Mouse (Mus musculus) midbrain, embryonic 11.5 days (tissue): ENCODE measurements around the gene BC049715. TPM values are rescaled to one million over a fixed set of nuclear protein-coding genes. Genes with fewer than 3 reads are reported as not detected.

Experiments
- ATAC-seq: fragments of 200-750 bp; cut with Nextera tagmentation; 2 replicates; pipeline ENCODE4 v1.8.0; 2017; ENCODE audit warnings: moderate TSS enrichment, moderate library complexity; ENCODE audit not compliant: low FRiP score
- DNase-seq: peaks from one replicate; pipeline ENCODE4 v3.0.0; 2015; ENCODE audit warnings: low spot score; ENCODE audit errors: missing footprints
- H3K27ac ChIP-seq: fragments of 300-500 bp; sonication (generic); 2 replicates; pipeline ENCODE4 v1.5.1; 2014; ENCODE audit warnings: low read depth, low read length
- H3K27me3 ChIP-seq: fragments of 300-500 bp; sonication (generic); 2 replicates; pipeline ENCODE4 v1.6.1; 2014; ENCODE audit warnings: mild to moderate bottlenecking, low read length, moderate library complexity, mixed read lengths; ENCODE audit not compliant: control insufficient read depth, insufficient read depth
- H3K36me3 ChIP-seq: fragments of 300-500 bp; sonication (generic); 2 replicates; pipeline ENCODE4 v1.6.1; 2014; ENCODE audit warnings: mild to moderate bottlenecking, low read length, moderate library complexity, mixed read lengths; ENCODE audit not compliant: control insufficient read depth, insufficient read depth
- H3K4me1 ChIP-seq: fragments of 300-500 bp; sonication (generic); 2 replicates; pipeline ENCODE4 v1.6.1; 2014; ENCODE audit warnings: low read length; ENCODE audit not compliant: control insufficient read depth, insufficient read depth
- H3K4me2 ChIP-seq: fragments of 300-500 bp; sonication (generic); 2 replicates; pipeline ENCODE4 v1.6.1; 2014; ENCODE audit warnings: mild to moderate bottlenecking, moderate library complexity
- H3K4me3 ChIP-seq: fragments of 300-500 bp; sonication (generic); 2 replicates; pipeline ENCODE4 v1.5.1; 2014; ENCODE audit warnings: low read depth, low read length
- H3K9ac ChIP-seq: fragments of 300-500 bp; sonication (generic); 2 replicates; pipeline ENCODE4 v1.6.1; 2014; ENCODE audit warnings: low read length
- H3K9me3 ChIP-seq: fragments of 300-500 bp; sonication (generic); 2 replicates; pipeline ENCODE4 v1.6.1; 2016; ENCODE audit warnings: low read length; ENCODE audit not compliant: control insufficient read depth
- WGBS: fragments of 180-500 bp; shearing (Covaris S2); extraction: QIAGEN DNeasy Blood & Tissue Kit; methylation state at CpG from one replicate; pipeline ENCODE4 v1.1.7; 2014; 5-methylcytosine and 5-hydroxymethylcytosine counted together
- polyA plus RNA-seq: library from polyadenylated mRNA; unstranded; fragments of >200 nt; fragmentation: Nextera tagmentation; extraction: Ambion mirVana; gene quantifications from 2 replicates; pipeline ENCODE4 v1.2.1, GENCODE M21; 2014

BC049715 gene
- polyA plus RNA-seq, 1 experiment from 2014 or later = 1.2 TPM

DNA sequence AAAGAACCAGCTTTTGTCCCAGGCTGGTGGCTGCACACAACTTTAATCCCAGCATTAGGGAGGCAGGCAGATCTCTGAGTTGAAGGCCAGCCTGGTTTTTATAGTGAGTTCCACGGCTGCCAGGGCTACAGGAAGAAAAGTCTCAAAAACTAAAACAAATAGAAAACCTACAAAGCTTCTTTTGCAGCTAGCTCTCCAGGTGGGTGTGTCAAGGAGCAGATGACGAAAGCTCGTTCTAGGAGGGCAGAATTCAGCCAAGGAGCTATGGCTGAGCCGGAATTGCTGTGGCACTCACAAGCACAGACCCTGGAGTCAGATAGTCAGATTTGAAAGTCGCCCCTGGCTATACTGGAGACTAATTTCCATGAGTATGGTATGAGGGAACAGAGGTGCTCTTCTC is 20.6 kb upstream of the BC049715 start:
- no peaks in the 10 kb centered on the region for H3K36me3 ChIP-seq
- WGBS = 63% methylated on average over 5 of the region's 5 CpGs
- ATAC-seq = no peak
- no peaks in the 10 kb centered on the region for H3K9me3 ChIP-seq
- peaks cover 13% of the 10 kb centered on the region for H3K4me1 ChIP-seq
- no peak overlapping the region for H3K4me2 ChIP-seq
- no peak overlapping the region for H3K27ac ChIP-seq
- no peak overlapping the region; the same call in 1 of the 2 replicates for H3K9ac ChIP-seq
- no peaks in the 10 kb centered on the region for H3K27me3 ChIP-seq
- no peak for DNase-seq
- no peak overlapping the region for H3K4me3 ChIP-seq

DNA sequence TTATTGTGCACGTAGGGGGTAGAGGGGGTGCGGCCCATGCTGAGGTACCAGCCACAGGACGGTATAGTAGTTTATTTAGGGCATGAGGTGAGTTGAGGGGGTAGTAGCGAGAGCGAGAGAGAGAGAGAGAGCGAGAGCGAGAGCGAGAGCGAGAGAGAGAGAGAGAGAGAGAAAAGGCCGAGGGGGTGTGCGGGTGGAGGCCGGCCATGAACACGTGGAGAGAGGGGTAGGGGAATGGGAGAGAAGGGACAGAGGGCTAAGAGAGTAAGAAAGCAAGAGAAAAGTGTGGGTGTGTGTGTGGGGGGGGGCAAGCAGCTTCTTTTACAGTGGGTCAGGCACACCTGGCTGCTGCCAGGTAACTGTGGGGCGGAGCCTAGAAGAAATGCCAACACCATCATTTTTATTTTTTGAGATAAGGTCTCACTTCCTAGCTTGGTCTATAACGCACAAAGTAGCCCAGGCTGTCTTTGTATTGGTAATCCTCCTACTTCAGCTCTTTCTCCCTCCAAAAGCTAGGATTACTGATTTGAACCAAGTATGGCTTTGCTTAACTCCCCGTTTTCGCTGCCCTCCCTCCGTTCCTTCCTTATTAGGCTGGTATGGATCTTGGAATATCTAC is 19.9 kb upstream of the BC049715 start:
- Histone ChIP-seq H3K9ac (peak overlapping the region; percentile 47), H3K4me1 (peaks cover 13% of the 10 kb centered on the region), H3K9me3 (no peaks in the 10 kb centered on the region), H3K4me3 (peak overlapping the region; percentile 77), H3K27me3 (no peaks in the 10 kb centered on the region), H3K4me2 (peak overlapping the region; percentile 88), H3K27ac (0 out of 2 replicates have a peak overlapping the region, but pooled peaks have one; percentile 30), H3K36me3 (no peaks in the 10 kb centered on the region)
- 31% methylated on average over 18 of the region's 18 CpGs for WGBS
- peak; percentile 3 for ATAC-seq
- peak; percentile 82 for DNase-seq

DNA sequence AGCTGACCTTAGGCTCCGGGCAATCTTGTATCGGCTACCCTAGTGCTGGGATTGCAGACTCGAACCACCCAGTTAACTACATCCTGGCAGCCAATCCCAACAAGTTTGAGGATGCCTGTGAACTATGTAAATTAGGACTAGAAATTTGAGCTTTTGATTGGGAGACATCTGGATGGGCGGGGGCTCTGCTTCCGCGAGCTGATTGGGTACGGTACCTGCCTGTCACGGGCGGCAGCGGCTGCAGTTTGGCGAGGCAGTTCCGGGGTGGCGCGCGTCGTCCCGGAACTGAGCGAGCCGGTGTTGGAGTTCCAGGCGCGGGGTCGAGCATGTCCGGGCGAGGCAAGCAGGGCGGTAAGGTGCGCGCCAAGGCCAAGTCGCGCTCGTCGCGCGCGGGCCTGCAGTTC is 19.4 kb upstream of the BC049715 start, which contains the start of gene H2afj:
H2afj (plus strand) TSS at position 231 of the 404 bp plus-strand sequence.
- no peaks in the 10 kb centered on the region for H3K9me3 ChIP-seq
- peak within 1 kb of the TSS; percentile 70 for H3K9ac ChIP-seq
- DNase-seq = peak; percentile 99
- H3K4me1 ChIP-seq = peaks cover 12% of the 10 kb centered on the region
- peak; percentile 88 for ATAC-seq
- H3K4me3 ChIP-seq = peak within 1 kb of the TSS; percentile 77
- no peaks in the 10 kb centered on the region for H3K27me3 ChIP-seq
- no peaks in the 10 kb centered on the region for H3K36me3 ChIP-seq
- 0 out of 2 replicates have a peak within 1 kb of the TSS, but pooled peaks have one; percentile 30 for H3K27ac ChIP-seq
- under 1% methylated on average over 34 of the region's 34 CpGs for WGBS
- H3K4me2 ChIP-seq = peak within 1 kb of the TSS; percentile 88

DNA sequence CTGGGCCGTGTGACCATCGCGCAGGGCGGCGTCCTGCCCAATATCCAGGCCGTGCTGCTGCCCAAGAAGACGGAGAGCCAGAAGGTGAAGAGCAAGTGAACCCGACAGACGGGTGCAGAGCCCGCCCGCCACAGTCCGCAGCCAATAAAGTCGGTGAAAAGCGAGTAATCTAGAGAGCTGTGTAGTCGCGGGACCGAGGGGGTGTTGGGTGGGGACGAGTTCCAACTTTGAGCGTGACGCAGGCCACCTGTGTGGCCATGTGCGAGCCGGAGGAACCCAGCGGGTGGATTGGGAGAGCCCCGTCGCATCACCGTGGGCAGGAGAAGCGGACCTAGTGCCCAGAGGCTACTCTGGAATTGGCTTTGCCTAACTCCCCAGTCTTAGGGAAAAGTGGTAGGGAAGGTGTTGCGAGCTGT is 18.8 kb upstream of the BC049715 start:
- H3K36me3 ChIP-seq = no peaks in the 10 kb centered on the region
- no peaks in the 10 kb centered on the region for H3K9me3 ChIP-seq
- H3K4me1 ChIP-seq = peaks cover 7% of the 10 kb centered on the region
- peak overlapping the region; percentile 77 for H3K4me3 ChIP-seq
- ATAC-seq (peak; percentile 12), DNase-seq (peak; percentile 88)
- H3K4me2 ChIP-seq = peak overlapping the region; percentile 88
- WGBS = 2% methylated on average over 28 of the region's 28 CpGs
- no peak overlapping the region for H3K27ac ChIP-seq
- no peaks in the 10 kb centered on the region for H3K27me3 ChIP-seq
- H3K9ac ChIP-seq = peak overlapping the region; percentile 70

DNA sequence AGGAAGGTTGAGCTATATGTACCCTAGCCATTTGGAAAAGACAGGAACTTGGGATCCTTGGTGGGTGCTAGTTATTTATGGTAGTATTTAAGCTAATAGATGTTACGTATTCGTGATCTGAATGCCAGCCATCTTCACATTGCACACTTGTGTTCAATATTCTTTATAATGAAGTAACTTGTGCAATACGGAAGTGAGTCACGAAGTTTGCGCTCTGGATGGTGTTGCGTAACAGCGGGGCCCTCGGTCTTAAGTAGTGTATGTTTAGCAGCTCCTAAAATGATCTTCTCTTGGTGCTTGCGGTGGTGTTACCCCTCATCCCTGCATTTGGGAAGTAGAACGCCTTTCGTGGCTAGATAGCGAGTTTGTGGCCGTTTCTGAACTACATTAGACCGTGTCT is 18.3 kb upstream of the BC049715 start:
- Histone ChIP-seq H3K4me2 (peak overlapping the region; percentile 88), H3K27ac (no peak overlapping the region), H3K4me1 (peaks cover 7% of the 10 kb centered on the region), H3K27me3 (no peaks in the 10 kb centered on the region), H3K9ac (peak overlapping the region; percentile 70; the same call in 1 of the 2 replicates), H3K36me3 (peaks cover 2% of the 10 kb centered on the region; the same call in 1 of the 2 replicates), H3K9me3 (no peaks in the 10 kb centered on the region), H3K4me3 (peak overlapping the region; percentile 77)
- DNase-seq (no peak), ATAC-seq (no peak)
- 43% methylated on average over 14 of the region's 14 CpGs for WGBS

DNA sequence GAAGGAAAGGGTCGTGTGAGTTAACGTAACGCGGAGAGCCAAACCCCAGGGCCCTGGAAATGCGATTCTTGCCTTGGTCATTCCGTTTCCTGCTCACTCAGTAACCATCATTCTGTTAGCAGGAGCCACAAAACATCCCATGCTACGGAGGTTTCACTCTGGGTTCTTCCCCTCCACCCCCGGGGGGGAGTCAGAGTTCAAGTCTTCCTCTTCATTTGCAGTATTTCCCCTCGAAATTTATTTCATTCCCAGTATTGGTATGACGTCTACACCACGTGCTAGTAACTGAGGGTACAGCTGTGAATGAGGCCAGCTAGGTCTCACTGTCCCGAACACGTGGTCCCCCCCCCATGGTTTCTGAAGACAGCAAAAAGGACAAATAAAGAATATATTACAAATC is 17.8 kb upstream of the BC049715 start:
- Histone ChIP-seq H3K9me3 (no peaks in the 10 kb centered on the region), H3K4me1 (peaks cover 7% of the 10 kb centered on the region), H3K36me3 (peaks cover 7% of the 10 kb centered on the region), H3K27me3 (no peaks in the 10 kb centered on the region), H3K4me3 (no peak overlapping the region), H3K9ac (no peak overlapping the region), H3K27ac (no peak overlapping the region), H3K4me2 (peak overlapping the region; percentile 88; the same call in 1 of the 2 replicates)
- 80% methylated on average over 13 of the region's 13 CpGs for WGBS
- DNase-seq = no peak
- no peak for ATAC-seq

DNA sequence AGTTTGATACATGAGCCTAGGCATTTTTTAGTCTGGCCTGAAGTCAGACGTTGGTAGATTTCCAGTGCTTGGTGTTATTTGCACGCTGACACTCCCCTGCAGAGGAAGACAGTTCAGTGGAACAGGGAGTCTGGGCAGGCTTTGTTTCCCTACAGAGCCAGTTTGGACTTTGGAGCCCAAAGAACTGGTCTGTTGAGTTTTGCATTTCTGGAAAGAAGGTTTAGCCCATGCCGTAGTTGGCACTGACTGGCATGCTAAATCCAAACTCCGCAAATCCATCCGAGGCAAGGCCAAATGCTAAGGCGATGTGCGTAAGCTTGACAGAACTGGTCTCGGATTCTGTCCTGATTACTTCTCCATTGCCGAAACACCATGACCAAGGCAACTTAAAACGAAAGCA is 16.2 kb upstream of the BC049715 start:
- Histone ChIP-seq H3K27me3 (no peaks in the 10 kb centered on the region), H3K9ac (no peak overlapping the region), H3K9me3 (no peaks in the 10 kb centered on the region), H3K36me3 (peaks cover 17% of the 10 kb centered on the region), H3K4me3 (no peak overlapping the region), H3K4me1 (peaks cover 7% of the 10 kb centered on the region), H3K4me2 (no peak overlapping the region), H3K27ac (no peak overlapping the region)
- ATAC-seq (no peak), DNase-seq (no peak)
- WGBS = 87% methylated on average over 10 of the region's 10 CpGs

DNA sequence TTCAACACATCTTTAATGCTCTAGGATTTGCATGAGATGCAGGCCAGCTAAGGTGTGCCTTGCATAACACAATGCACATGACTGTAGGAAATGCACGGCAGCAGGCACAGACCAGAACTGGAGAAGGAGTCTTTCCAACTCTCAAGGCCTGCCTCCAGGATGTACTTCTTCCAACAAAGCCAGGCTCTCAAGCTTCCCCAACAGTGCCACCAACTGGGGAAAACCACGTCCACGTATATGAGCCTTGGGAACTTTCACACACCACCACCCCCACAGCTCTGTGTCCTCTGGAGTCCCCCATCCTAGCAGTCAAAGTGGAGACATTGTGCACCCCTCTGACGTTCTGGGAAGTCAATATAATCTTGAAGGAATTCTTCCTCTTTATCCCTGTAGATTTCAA is 14.3 kb upstream of the BC049715 start:
- Histone ChIP-seq H3K9me3 (no peaks in the 10 kb centered on the region), H3K27me3 (no peaks in the 10 kb centered on the region), H3K4me3 (no peak overlapping the region), H3K4me2 (no peak overlapping the region), H3K9ac (no peak overlapping the region), H3K36me3 (peaks cover 30% of the 10 kb centered on the region), H3K4me1 (peaks cover 7% of the 10 kb centered on the region), H3K27ac (no peak overlapping the region)
- WGBS = 53% methylated on average over 4 of the region's 4 CpGs
- no peak for ATAC-seq
- DNase-seq = no peak

DNA sequence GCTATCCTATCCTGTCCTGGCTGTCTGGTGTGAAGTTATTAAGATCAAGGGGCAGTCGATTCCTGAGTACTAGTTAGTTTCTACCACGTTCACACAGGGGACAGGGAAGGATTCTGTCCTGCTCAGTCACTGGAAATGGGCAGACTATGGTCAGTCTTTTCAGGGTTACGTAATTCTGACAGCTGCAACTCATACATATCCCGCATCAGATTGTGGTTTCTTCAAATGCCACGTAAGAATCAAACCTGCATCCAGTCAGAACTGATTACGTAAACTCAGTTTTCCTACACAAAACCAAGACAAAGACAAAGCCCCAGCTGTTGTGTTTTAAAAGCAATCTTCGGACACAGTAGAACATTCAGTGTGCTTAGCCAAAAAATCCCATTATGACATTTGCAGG is 12.0 kb upstream of the BC049715 start:
- no peak overlapping the region for H3K9ac ChIP-seq
- no peaks in the 10 kb centered on the region for H3K4me1 ChIP-seq
- peaks cover 38% of the 10 kb centered on the region for H3K36me3 ChIP-seq
- DNase-seq = no peak
- H3K4me2 ChIP-seq = no peak overlapping the region
- no peak overlapping the region for H3K27ac ChIP-seq
- 95% methylated on average over 7 of the region's 7 CpGs for WGBS
- ATAC-seq = no peak
- no peaks in the 10 kb centered on the region for H3K9me3 ChIP-seq
- no peaks in the 10 kb centered on the region for H3K27me3 ChIP-seq
- no peak overlapping the region for H3K4me3 ChIP-seq
